Mouse (Mus musculus): ENCODE measurements at regions not wholly inside any gene's neighbourhood (a gene's known extent, or its start where the extent isn't known, plus 50 kb on each side); places are given as distances from the start of the nearest gene placed in this dataset.

DNA sequence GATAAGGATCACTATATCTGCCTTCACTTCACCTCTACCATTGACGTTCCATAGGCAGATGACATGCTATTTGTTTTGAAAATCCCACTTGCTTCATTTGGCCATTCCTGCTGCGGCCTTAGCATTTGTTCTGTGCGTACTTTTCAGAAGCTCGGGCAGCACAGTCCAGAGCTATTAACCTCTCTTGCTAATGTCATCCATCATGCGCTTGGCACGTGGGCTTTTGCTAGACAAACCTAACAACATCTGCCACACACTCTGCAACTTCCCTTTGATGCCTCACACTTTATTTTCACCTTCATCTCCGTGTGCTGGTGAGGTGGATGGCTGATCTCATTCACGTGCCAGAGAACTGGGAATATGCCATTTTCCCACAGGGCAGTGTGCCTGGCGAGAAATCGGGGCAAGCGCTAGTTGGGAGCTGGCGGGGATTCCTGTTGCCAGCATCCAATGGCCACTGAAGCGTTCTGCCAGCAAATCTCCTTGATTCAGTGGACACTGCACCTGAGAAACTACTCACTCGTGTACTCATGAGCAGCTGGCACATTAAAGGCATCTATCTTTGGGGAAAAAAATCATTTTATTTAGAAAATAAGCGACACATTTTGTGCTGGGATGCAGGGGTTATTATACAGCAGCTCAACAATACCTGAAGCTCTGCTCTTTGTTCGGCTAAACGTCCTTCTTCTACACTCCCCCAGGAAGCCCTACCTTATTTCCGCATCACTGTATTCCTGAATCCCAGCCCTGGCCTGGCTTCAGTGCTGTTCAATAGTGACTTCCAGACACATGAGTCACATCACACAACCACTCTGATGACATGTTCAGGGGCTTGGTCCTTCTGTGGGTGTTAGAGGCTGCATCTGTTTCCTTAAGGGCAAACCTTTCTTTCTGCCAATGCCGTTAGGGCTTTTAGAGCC lies 279.4 kb upstream of the Pard3b start:
- no peak overlapping the region for H3K9ac ChIP-seq (replicated peaks; ENCODE audit: low read length)
- no peaks in the 10 kb centered on the region for H3K4me1 ChIP-seq (ENCODE audit: control insufficient read depth, insufficient read depth, low read length)
- no peak overlapping the region for H3K4me3 ChIP-seq (replicated peaks; ENCODE audit: low read depth, low read length)
- no peaks in the 10 kb centered on the region for H3K9me3 ChIP-seq (ENCODE audit: control insufficient read depth, low read length)
- no peak overlapping the region for H3K27ac ChIP-seq (replicated peaks; ENCODE audit: low read depth, low read length)
- DNase-seq (no peak), ATAC-seq (ENCODE audit: low FRiP score, low TSS enrichment) (no peak)
- no peaks in the 10 kb centered on the region for H3K36me3 ChIP-seq (ENCODE audit: control insufficient read depth, insufficient read depth, low read length)
- no peaks in the 10 kb centered on the region for H3K27me3 ChIP-seq (ENCODE audit: control insufficient read depth, insufficient read depth, low read length)
- 77% methylated on average over 19 of the region's 19 CpGs for WGBS
- H3K4me2 ChIP-seq (ENCODE audit: low read length), result no peak overlapping the region

DNA sequence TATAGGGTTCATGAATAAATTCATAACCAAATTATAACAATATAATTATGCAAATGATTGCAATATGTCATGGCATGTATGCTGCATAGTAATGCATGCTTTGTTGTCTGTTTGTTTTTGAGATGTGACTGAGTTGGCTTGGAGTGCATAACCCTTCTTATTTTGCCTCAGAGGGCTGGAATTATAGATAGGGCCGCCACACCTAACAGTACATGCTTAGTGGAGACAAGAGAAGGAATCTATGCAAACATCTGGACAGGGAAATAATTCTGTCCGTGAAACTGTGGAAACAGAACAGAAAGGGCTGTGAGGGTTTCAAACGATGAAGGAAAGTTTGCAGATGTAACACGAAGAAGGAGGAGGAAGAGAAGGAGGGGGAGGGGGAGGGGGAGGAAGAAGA lies 266.0 kb upstream of the Pard3b start:
- WGBS, result 73% methylated on average over 4 of the region's 4 CpGs
- peaks cover 4% of the 10 kb centered on the region; the same call in 1 of the 2 replicates for H3K9me3 ChIP-seq (ENCODE audit: control insufficient read depth, low read length)
- no peaks in the 10 kb centered on the region; the same call in 1 of the 2 replicates for H3K4me1 ChIP-seq (ENCODE audit: control insufficient read depth, insufficient read depth, low read length)
- ATAC-seq (ENCODE audit: low FRiP score, low TSS enrichment) (no peak), DNase-seq (no peak)
- no peak overlapping the region for H3K4me2 ChIP-seq (ENCODE audit: low read length)
- no peak overlapping the region for H3K9ac ChIP-seq (replicated peaks; ENCODE audit: low read length)
- no peaks in the 10 kb centered on the region for H3K27me3 ChIP-seq (ENCODE audit: control insufficient read depth, insufficient read depth, low read length)
- H3K27ac ChIP-seq (replicated peaks; ENCODE audit: low read depth, low read length), result no peak overlapping the region
- H3K4me3 ChIP-seq (replicated peaks; ENCODE audit: low read depth, low read length), result no peak overlapping the region
- H3K36me3 ChIP-seq (ENCODE audit: control insufficient read depth, insufficient read depth, low read length), result no peaks in the 10 kb centered on the region

GRCm38 (mm10) chr1:61373661-61374491 lies 264.7 kb upstream of the Pard3b start:
- no peak for ATAC-seq (ENCODE audit: low FRiP score, low TSS enrichment)
- H3K4me3 ChIP-seq (replicated peaks; ENCODE audit: low read depth, low read length), result no peak overlapping the region
- H3K27ac ChIP-seq (replicated peaks; ENCODE audit: low read depth, low read length), result no peak overlapping the region
- no peaks in the 10 kb centered on the region for H3K36me3 ChIP-seq (ENCODE audit: control insufficient read depth, insufficient read depth, low read length)
- no peak overlapping the region for H3K9ac ChIP-seq (replicated peaks; ENCODE audit: low read length)
- peaks cover 4% of the 10 kb centered on the region; the same call in 1 of the 2 replicates for H3K9me3 ChIP-seq (ENCODE audit: control insufficient read depth, low read length)
- no peak overlapping the region for H3K4me2 ChIP-seq (ENCODE audit: low read length)
- peaks cover 1% of the 10 kb centered on the region; the same call in 1 of the 2 replicates for H3K4me1 ChIP-seq (ENCODE audit: control insufficient read depth, insufficient read depth, low read length)
- no peak for DNase-seq
- WGBS, result 88% methylated on average over 17 of the region's 17 CpGs
- no peaks in the 10 kb centered on the region for H3K27me3 ChIP-seq (ENCODE audit: control insufficient read depth, insufficient read depth, low read length)

GRCm38 (mm10) chr1:61376417-61376816 lies 262.2 kb upstream of the Pard3b start:
- no peak overlapping the region for H3K4me3 ChIP-seq (replicated peaks; ENCODE audit: low read depth, low read length)
- no peak overlapping the region for H3K9ac ChIP-seq (replicated peaks; ENCODE audit: low read length)
- H3K36me3 ChIP-seq (ENCODE audit: control insufficient read depth, insufficient read depth, low read length), result no peaks in the 10 kb centered on the region
- DNase-seq, result no peak
- WGBS, result 55% methylated on average over 4 of the region's 4 CpGs
- H3K4me2 ChIP-seq (ENCODE audit: low read length), result no peak overlapping the region
- no peak for ATAC-seq (ENCODE audit: low FRiP score, low TSS enrichment)
- no peak overlapping the region for H3K27ac ChIP-seq (replicated peaks; ENCODE audit: low read depth, low read length)
- no peaks in the 10 kb centered on the region for H3K27me3 ChIP-seq (ENCODE audit: control insufficient read depth, insufficient read depth, low read length)
- H3K9me3 ChIP-seq (ENCODE audit: control insufficient read depth, low read length), result peaks cover under 1% of the 10 kb centered on the region; the same call in 1 of the 2 replicates
- peaks cover 2% of the 10 kb centered on the region; the same call in 1 of the 2 replicates for H3K4me1 ChIP-seq (ENCODE audit: control insufficient read depth, insufficient read depth, low read length)

GRCm38 (mm10) chr1:61377070-61377469 lies 261.6 kb upstream of the Pard3b start:
- peak; percentile 94 for DNase-seq
- Histone ChIP-seq H3K36me3 (ENCODE audit: control insufficient read depth, insufficient read depth, low read length) (no peaks in the 10 kb centered on the region), H3K4me1 (ENCODE audit: control insufficient read depth, insufficient read depth, low read length) (peaks cover 2% of the 10 kb centered on the region; the same call in 1 of the 2 replicates), H3K27me3 (ENCODE audit: control insufficient read depth, insufficient read depth, low read length) (no peaks in the 10 kb centered on the region), H3K9me3 (ENCODE audit: control insufficient read depth, low read length) (no peaks in the 10 kb centered on the region), H3K4me2 (ENCODE audit: low read length) (no peak overlapping the region), H3K9ac (replicated peaks; ENCODE audit: low read length) (no peak overlapping the region), H3K4me3 (replicated peaks; ENCODE audit: low read depth, low read length) (no peak overlapping the region), H3K27ac (replicated peaks; ENCODE audit: low read depth, low read length) (no peak overlapping the region)
- no peak for ATAC-seq (ENCODE audit: low FRiP score, low TSS enrichment)
- WGBS, result 2% methylated on average over 7 of the region's 7 CpGs

GRCm38 (mm10) chr1:61378240-61378639 lies 260.4 kb upstream of the Pard3b start:
- H3K4me3 ChIP-seq (replicated peaks; ENCODE audit: low read depth, low read length), result no peak overlapping the region
- no peaks in the 10 kb centered on the region for H3K9me3 ChIP-seq (ENCODE audit: control insufficient read depth, low read length)
- H3K4me1 ChIP-seq (ENCODE audit: control insufficient read depth, insufficient read depth, low read length), result peaks cover 2% of the 10 kb centered on the region; the same call in 1 of the 2 replicates
- DNase-seq (no peak), ATAC-seq (ENCODE audit: low FRiP score, low TSS enrichment) (no peak)
- H3K36me3 ChIP-seq (ENCODE audit: control insufficient read depth, insufficient read depth, low read length), result no peaks in the 10 kb centered on the region
- WGBS, result 68% methylated on average over 8 of the region's 8 CpGs
- H3K4me2 ChIP-seq (ENCODE audit: low read length), result no peak overlapping the region
- no peaks in the 10 kb centered on the region for H3K27me3 ChIP-seq (ENCODE audit: control insufficient read depth, insufficient read depth, low read length)
- no peak overlapping the region for H3K9ac ChIP-seq (replicated peaks; ENCODE audit: low read length)
- H3K27ac ChIP-seq (replicated peaks; ENCODE audit: low read depth, low read length), result no peak overlapping the region

DNA sequence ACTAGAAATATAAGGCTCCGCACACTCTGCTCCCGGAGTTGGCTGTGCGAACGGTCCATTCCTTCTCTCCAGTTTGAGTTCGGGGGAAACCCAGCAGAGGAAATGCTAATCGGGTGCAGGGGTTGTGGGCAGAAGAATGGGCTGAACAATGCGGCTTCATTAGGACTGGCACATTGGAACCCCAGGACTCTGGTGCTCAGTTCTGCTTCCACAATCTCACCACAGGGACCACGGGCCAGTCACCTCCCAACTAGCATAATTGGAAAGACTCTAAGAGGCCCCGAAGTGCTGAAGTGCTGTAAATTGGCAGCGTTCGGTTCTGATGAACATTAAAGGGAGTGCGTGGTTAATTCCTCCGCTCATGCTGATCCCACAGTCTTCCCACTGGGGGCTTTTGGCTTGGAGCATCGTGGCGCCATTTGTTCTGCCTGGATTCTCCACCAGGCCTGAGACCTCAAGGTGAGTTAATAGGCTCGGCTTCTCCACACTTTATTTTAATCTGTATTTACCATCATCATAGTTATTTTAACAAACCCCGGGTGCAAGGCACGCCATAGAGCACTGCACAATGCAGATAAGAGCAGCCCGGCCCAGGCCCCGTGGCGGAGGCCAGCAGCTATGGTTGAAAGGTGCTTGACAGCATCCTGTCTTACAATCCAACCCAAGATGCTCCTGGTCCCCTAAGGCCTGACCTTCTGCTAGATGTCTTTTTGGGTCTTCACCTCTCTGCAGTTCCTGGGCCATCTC lies 258.7 kb upstream of the Pard3b start:
- DNase-seq (peak; percentile 49), ATAC-seq (ENCODE audit: low FRiP score, low TSS enrichment) (no peak)
- H3K27me3 ChIP-seq (ENCODE audit: control insufficient read depth, insufficient read depth, low read length), result no peaks in the 10 kb centered on the region
- no peak overlapping the region for H3K9ac ChIP-seq (replicated peaks; ENCODE audit: low read length)
- no peaks in the 10 kb centered on the region for H3K9me3 ChIP-seq (ENCODE audit: control insufficient read depth, low read length)
- no peak overlapping the region for H3K4me2 ChIP-seq (ENCODE audit: low read length)
- H3K27ac ChIP-seq (replicated peaks; ENCODE audit: low read depth, low read length), result no peak overlapping the region
- no peak overlapping the region for H3K4me3 ChIP-seq (replicated peaks; ENCODE audit: low read depth, low read length)
- H3K36me3 ChIP-seq (ENCODE audit: control insufficient read depth, insufficient read depth, low read length), result no peaks in the 10 kb centered on the region
- peaks cover 2% of the 10 kb centered on the region; the same call in 1 of the 2 replicates for H3K4me1 ChIP-seq (ENCODE audit: control insufficient read depth, insufficient read depth, low read length)
- 61% methylated on average over 21 of the region's 21 CpGs for WGBS

- 60% methylated on average over 4 of the region's 4 CpGs for WGBS
These were observed 251.0 kb upstream of the Pard3b start for GRCm38 (mm10) chr1:61387587-61387986.

More at GRCm38 (mm10) chr1:61387587-61387986, 251.0 kb upstream of the Pard3b start:
- no peak overlapping the region for H3K27ac ChIP-seq (replicated peaks; ENCODE audit: low read depth, low read length)
- H3K9me3 ChIP-seq (ENCODE audit: control insufficient read depth, low read length), result no peaks in the 10 kb centered on the region
- H3K4me2 ChIP-seq (ENCODE audit: low read length), result no peak overlapping the region
- H3K27me3 ChIP-seq (ENCODE audit: control insufficient read depth, insufficient read depth, low read length), result no peaks in the 10 kb centered on the region
- no peak for ATAC-seq (ENCODE audit: low FRiP score, low TSS enrichment)
- H3K4me1 ChIP-seq (ENCODE audit: control insufficient read depth, insufficient read depth, low read length), result no peaks in the 10 kb centered on the region
- no peak overlapping the region for H3K9ac ChIP-seq (replicated peaks; ENCODE audit: low read length)
- no peaks in the 10 kb centered on the region for H3K36me3 ChIP-seq (ENCODE audit: control insufficient read depth, insufficient read depth, low read length)
- no peak overlapping the region for H3K4me3 ChIP-seq (replicated peaks; ENCODE audit: low read depth, low read length)
- no peak for DNase-seq
